Mouse (Mus musculus): ENCODE measurements around the gene Olfr1076.
"Not testable (repeated sequence)": the region's sequence is repeated elsewhere in the genome, so short reads cannot be mapped to it uniquely, and the experiment has no call there.

The Olfr1076 gene

DNA sequence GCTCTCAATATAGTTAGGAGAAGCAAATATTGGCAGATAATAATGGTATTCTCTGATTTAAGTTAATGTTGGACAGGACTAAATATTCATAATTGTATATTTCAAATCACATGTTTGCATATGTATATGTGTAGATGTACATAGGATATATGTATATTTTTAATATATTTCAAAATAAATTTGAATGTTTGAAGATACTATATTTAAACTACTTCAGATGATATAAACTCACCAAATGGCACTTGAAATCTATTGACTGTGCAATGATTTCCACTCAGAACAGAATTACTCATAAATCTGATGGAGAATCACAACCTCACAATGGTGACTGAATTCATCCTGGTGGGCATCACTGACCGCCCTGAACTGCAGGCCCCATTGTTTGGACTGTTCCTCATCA lies at the start of gene Olfr1076:
TSS of gene Olfr1076 (plus strand) at position 301 of the 400 bp plus-strand sequence.
- DNase-seq (ENCODE audit: low spot score in 2 of 2) = no peak

DNA sequence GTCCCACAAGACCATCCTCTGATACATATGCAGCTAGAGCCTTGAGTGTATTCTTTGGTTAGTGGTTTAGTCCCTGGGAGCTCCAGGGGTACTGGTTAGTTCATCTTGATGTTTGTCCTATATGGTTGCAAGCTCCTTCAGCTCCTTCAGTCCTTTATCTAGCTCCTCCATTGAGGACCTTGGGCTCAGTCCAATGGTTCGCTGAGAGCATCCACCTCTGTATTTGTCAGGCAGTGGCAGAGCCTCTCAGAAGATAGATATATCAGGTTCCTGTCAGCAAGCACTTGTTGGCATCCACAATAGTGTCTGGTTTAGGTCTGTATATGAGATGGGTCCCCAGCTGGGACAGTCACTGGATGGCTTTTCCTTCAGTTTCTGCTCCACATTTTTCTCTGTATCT lies 47.8 kb upstream of the Olfr1076 start:
- DNase-seq (ENCODE audit: low spot score in 2 of 2) = no peak

DNA sequence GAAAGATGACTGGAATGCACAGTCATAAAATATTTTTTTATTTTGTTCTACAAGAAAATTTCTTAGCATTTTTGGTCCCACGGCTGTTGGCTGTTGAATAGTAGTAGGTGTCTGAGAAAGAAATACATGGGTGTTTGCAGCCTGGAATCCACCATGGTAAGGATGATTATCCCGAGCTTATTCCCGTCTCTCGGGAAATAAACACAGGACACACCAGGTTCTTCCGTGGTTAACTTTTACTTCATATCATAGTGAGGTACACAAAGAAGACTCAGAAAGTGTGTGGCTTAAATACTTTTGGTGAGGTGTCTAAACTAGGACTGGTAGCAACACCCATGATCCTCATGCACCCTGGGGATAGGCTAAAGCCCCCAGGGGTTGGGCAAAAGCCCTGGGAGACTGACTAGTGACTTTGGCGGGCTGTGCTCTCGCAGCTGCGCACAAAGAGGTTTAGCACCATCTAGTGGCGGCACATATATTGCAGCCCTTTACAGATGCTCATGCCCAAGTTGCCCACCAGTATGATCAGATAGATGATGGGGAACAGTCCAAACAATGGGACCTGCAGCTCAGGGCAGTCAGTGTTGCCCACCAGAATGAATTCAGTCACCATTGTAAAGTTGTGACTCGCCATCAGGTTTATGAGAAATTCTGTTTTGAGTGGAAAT lies 43.7 kb upstream of the Olfr1076 start:
- peak; percentile 36 to 50 for DNase-seq (ENCODE audit: low spot score in 2 of 2)

DNA sequence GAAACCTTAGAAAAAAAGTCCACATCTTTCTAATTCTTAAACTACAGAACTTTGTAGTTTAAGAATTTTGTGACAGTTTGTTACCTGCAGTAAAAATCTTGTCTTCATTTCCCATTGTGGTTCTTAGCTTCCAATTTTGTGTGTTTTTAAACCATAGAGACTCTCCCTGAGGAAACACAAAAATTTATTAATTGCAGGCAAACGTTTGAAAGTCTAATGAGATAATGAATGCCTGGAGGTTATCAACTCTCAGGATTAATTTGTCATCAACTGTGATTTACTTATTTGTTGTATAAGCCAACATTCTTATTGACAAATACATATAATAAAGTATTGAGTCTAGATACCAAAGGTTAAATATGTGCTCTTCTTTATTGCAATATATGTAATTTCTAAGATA lies 21.0 kb upstream of the Olfr1076 start, which contains the start of gene Olfr228:
TSS of gene Olfr228 (minus strand) at position 101 of the 400 bp plus-strand sequence.
- DNase-seq (ENCODE audit: low spot score in 2 of 2) = no peak

DNA sequence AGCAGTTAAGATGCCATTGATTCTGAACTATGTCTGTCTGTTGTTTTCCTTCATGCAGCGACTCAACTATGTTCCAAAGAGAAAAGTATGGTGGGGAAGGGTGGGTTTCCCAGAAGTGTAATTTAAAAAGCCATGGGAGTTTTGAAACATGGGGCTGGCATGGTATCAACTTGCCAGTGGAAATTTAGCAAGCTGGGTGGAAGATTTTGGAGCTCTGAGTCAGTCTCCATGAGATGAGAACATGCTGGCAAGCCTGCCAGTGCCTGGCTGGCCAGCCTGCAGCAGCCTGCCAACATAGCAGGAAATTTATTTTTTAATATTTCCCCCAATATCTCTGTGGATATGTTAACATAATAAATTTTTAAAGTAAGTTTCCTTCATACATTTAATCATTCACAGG lies 22.7 kb downstream of the Olfr1076 start:
- DNase-seq (ENCODE audit: low spot score in 2 of 2) = no peak

DNA sequence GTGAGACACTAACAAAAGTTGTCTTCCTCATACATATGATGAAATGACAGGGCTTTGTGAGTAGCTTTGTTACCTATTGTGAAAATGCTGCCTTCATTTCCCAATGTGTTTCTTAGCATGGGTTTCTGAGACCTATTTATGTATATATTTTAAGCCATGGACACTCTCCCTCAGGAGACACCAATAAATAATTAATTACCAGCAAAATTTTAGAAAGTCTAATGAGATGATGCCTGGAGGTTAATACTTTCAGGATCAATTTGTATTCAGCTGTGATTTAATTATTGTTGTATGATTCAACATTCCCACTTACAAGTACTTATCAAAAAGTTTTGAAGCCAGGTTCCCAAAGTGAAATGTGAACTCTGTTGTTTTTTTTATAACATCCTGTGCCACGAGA lies 34.1 kb downstream of the Olfr1076 start, which contains the start of gene Olfr1079:
TSS of gene Olfr1079 (minus strand) at position 101 of the 400 bp plus-strand sequence.
- DNase-seq (ENCODE audit: low spot score in 2 of 2) = no peak

DNA sequence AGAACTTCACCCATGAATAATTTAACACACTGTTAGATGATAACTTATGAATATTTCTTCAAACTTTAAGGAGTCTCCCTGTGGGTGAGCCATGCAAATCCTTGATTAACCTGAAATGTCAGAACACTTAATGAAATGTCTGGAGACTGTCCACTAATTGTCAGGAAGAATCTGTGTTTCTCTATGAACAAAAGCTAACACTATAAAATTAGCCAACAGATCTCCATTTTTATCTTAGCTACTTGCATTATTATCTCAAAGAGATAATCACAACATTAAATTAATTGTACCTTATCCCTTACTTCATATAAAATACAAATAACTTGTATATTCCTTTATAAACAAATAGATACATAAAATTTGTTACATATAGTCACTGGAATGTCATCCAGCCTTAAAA lies 49.9 kb downstream of the Olfr1076 start, which contains the start of gene Olfr1080:
TSS of gene Olfr1080 (minus strand) at position 101 of the 400 bp plus-strand sequence.
- not testable (repeated sequence) for DNase-seq (ENCODE audit: low spot score in 2 of 2)
